In the genomic region with DNA sequence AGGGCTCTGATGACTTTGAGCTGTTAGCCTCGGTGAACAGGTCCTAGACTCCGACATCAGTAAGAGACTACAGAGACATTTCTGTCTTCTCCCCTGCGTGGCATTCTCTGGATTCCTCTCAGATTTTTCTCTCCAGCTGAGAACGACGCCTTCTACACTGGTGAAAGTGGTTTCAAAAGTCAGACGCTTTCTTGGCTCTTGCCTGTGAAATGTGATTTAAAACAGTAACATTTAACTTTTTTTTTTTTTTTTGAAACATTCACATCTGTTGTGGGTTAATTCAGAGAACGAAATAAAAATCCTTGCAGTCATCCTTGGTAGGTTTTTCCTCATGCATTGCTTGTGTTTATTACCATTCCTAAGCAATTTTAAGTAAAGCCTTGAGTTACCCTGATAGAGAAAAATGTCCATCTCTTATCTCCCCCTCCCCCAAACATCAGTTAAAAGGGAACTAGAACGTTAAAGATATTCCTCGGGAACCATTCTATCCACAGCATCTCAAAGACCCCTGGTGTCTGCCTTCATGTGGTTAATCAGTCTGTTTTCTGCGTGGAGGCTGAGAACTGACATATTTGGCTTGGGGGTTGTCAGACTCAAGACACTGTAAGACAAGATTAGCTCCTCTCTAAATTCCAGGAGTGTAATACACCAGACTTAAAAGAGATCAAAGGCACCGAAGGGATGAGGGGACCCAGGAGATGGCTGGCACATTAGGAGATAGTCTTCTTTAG, we compare ENCODE assay signal across 8 mouse cellular contexts. TPM values are rescaled to one million over a fixed set of nuclear protein-coding genes. Genes with fewer than 3 reads are reported as not detected.
DNase-seq lines count a peak whose midpoint lies in the region; ATAC-seq and TF ChIP-seq lines count a peak whose summit lies in the region.

No protein-coding gene starts in this region.

- TF ChIP-seq CTCF in gastrocnemius, adult 2 months (IDR thresholded peaks at IDR 0.05), result no peak

- 0 out of 2 replicates have a peak, but pooled peaks cover 3% of the 10 kb centered on the region for H3K4me1 ChIP-seq in forebrain, embryonic 14.5 days (ENCODE audit: control insufficient read depth, insufficient read depth, low read length)
- H3K4me1 ChIP-seq in liver, embryonic 15.5 days (replicated peaks), result peaks cover 53% of the 10 kb centered on the region

- peak overlapping the region; percentile 77 for H3K4me3 ChIP-seq in gastrocnemius, adult 2 months
- H3K4me3 ChIP-seq in forebrain, embryonic 14.5 days (ENCODE audit: low read depth, low read length), result peak overlapping the region; percentile 31
- H3K4me3 ChIP-seq in liver, embryonic 15.5 days (replicated peaks), result peak overlapping the region; percentile 61

- no peak for DNase-seq in gastrocnemius, adult 2 months
- no peak for DNase-seq in gastrocnemius, postnatal 10 days
- peak; percentile 43 for DNase-seq in CD4-positive helper T cell, adult 2 months (ENCODE audit: low read depth, low spot score)
- no peak for DNase-seq in forebrain, embryonic 14.5 days (ENCODE audit: low spot score)
- no peak for DNase-seq in urinary bladder, postnatal 14 days (ENCODE audit: low spot score)
- no peak for DNase-seq in thymus, postnatal 14 days

- intact Hi-C loops in gastrocnemius, adult 2 months (cut with DNase I), result loop anchor here (1.0 to 5.0 kb wide), 2 partner anchors 23 to 56 kb away; partner anchors contain the start of gene Itpkb

- H3K9ac ChIP-seq in forebrain, embryonic 14.5 days (ENCODE audit: low read length), result peak overlapping the region; percentile 51; the same call in 1 of the 2 replicates
- H3K9ac ChIP-seq in liver, embryonic 15.5 days, result peak overlapping the region; percentile 11; the same call in 1 of the 2 replicates

- 24% methylated on average over 11 of the region's 11 CpGs for WGBS in forebrain, embryonic 14.5 days
- 12% methylated on average over 11 of the region's 11 CpGs for WGBS in liver, embryonic 15.5 days (ENCODE audit: insufficient replicate concordance)

- no peak for ATAC-seq in forebrain, embryonic 14.5 days
- no peak for ATAC-seq in liver, embryonic 15.5 days (ENCODE audit: insufficient read depth)
- ATAC-seq in CD4-positive, CD25-positive, alpha-beta regulatory T cell, adult 4 months, result no peak

- H3K27me3 ChIP-seq in forebrain, embryonic 14.5 days (replicated peaks; ENCODE audit: control insufficient read depth, insufficient read depth, low read length), result no peaks in the 10 kb centered on the region
- H3K27me3 ChIP-seq in liver, embryonic 15.5 days, result no peaks in the 10 kb centered on the region

- peak overlapping the region; percentile 96 for H3K27ac ChIP-seq in gastrocnemius, adult 2 months
- H3K27ac ChIP-seq in forebrain, embryonic 14.5 days (ENCODE audit: low read depth, low read length), result peak overlapping the region; percentile 23; the same call in 1 of the 2 replicates
- peak overlapping the region; percentile 58; the same call in 1 of the 2 replicates for H3K27ac ChIP-seq in liver, embryonic 15.5 days (replicated peaks)

- H3K4me2 ChIP-seq in forebrain, embryonic 14.5 days (ENCODE audit: low read length), result peak overlapping the region; percentile 71
- peak overlapping the region; percentile 85 for H3K4me2 ChIP-seq in liver, embryonic 15.5 days

- no peaks in the 10 kb centered on the region for H3K36me3 ChIP-seq in forebrain, embryonic 14.5 days (ENCODE audit: control insufficient read depth, insufficient read depth, low read length)
- H3K36me3 ChIP-seq in liver, embryonic 15.5 days (replicated peaks), result no peaks in the 10 kb centered on the region

- no peaks in the 10 kb centered on the region for H3K9me3 ChIP-seq in forebrain, embryonic 14.5 days (replicated peaks; ENCODE audit: control insufficient read depth, low read length)
- no peaks in the 10 kb centered on the region for H3K9me3 ChIP-seq in liver, embryonic 15.5 days (replicated peaks)

RNA-seq across cellular contexts. Expression of gene Itpkb, which starts 57.6 kb away (rescaled TPM):
- 10 to 100 TPM; 14.7 to 22.7 TPM for total RNA-seq in gastrocnemius, adult 2 months (2021)
- total RNA-seq in gastrocnemius, postnatal 10 days (2021), result 10 to 100 TPM; 30.1 to 38.7 TPM
- 1.3 and 1.5 TPM in 2 replicates for polyA plus RNA-seq in forebrain, embryonic 14.5 days (2014; fragmentation: Nextera tagmentation; extraction: Ambion mirVana)
- 1.3 and 1.6 TPM in 2 replicates for polyA plus RNA-seq in liver, embryonic 15.5 days (2015; fragmentation: Nextera tagmentation; extraction: Ambion mirVana)
- 10 to 100 TPM; 54.6 to 56.7 TPM for polyA plus RNA-seq in CD4-positive, CD25-positive, alpha-beta regulatory T cell, adult 4 months (2017; shearing (Covaris generic))

Comparison
In these comparisons a context has a peak if more than half of its experiments do, and no peak if none do; other contexts are left out.
1. H3K27ac ChIP-seq: peak in every context shown above with its lines; median percentile 96 in gastrocnemius, adult 2 months; 58 in liver, embryonic 15.5 days; 23 in forebrain, embryonic 14.5 days.
2. RNA of gene Itpkb, which starts 57.6 kb away (polyA plus RNA-seq): 54.6 to 56.7 TPM in CD4-positive, CD25-positive, alpha-beta regulatory T cell, adult 4 months; 1.3 to 1.6 TPM in liver, embryonic 15.5 days and 1.3 to 1.5 TPM in forebrain, embryonic 14.5 days; every median in the first group is over 10 times any median in the second.
3. Peak in every context shown above with its lines, with median percentiles within 50 percentile points of each other: H3K4me3 ChIP-seq.